Mouse (Mus musculus): ENCODE results near the gene Helz.
"Not testable (repeated sequence)": the region's sequence is repeated elsewhere in the genome, so short reads cannot be mapped to it uniquely, and the experiment has no call there.

The Helz gene

GRCm38 (mm10) chr11:107547351-107548203 lies at the start of gene Helz:
Gene Helz (plus strand): TSS chr11:107547930.
- DNase-seq (ENCODE audit: low spot score): peak; percentile 46

- no peak for DNase-seq (ENCODE audit: low spot score)
These were observed 44.9 kb upstream of the Helz start for GRCm38 (mm10) chr11:107502801-107503200.

- DNase-seq (ENCODE audit: low spot score): not testable (repeated sequence)
These were observed 43.4 kb upstream of the Helz start for GRCm38 (mm10) chr11:107504364-107504763.

GRCm38 (mm10) chr11:107506260-107506659 lies 41.5 kb upstream of the Helz start:
- no peak for DNase-seq (ENCODE audit: low spot score)

- DNase-seq (ENCODE audit: low spot score): peak; percentile 12
These were observed 37.9 kb upstream of the Helz start for GRCm38 (mm10) chr11:107509631-107510338.

GRCm38 (mm10) chr11:107510362-107511269 lies 37.1 kb upstream of the Helz start:
- DNase-seq (ENCODE audit: low spot score): peak; percentile 44

- peak; percentile 60 for DNase-seq (ENCODE audit: low spot score)
These were observed 35.8 kb upstream of the Helz start for GRCm38 (mm10) chr11:107511954-107512353.

- DNase-seq (ENCODE audit: low spot score): no peak
These were observed 34.7 kb upstream of the Helz start for GRCm38 (mm10) chr11:107513047-107513446.

- DNase-seq (ENCODE audit: low spot score): no peak
These were observed 31.3 kb upstream of the Helz start for GRCm38 (mm10) chr11:107516387-107516786.

- no peak for DNase-seq (ENCODE audit: low spot score)
These were observed 28.9 kb upstream of the Helz start for GRCm38 (mm10) chr11:107518645-107519429.

- no peak for DNase-seq (ENCODE audit: low spot score)
These were observed 26.6 kb upstream of the Helz start for GRCm38 (mm10) chr11:107521153-107521552.

GRCm38 (mm10) chr11:107524966-107525365 lies 22.8 kb upstream of the Helz start:
- DNase-seq (ENCODE audit: low spot score): no peak

- DNase-seq (ENCODE audit: low spot score): no peak
These were observed 20.1 kb upstream of the Helz start for GRCm38 (mm10) chr11:107527632-107528031.

- DNase-seq (ENCODE audit: low spot score): no peak
These were observed 18.4 kb upstream of the Helz start for GRCm38 (mm10) chr11:107529320-107529719.

GRCm38 (mm10) chr11:107531445-107531844 lies 16.3 kb upstream of the Helz start:
- no peak for DNase-seq (ENCODE audit: low spot score)

- no peak for DNase-seq (ENCODE audit: low spot score)
These were observed 15.5 kb upstream of the Helz start for GRCm38 (mm10) chr11:107532271-107532670.

- no peak for DNase-seq (ENCODE audit: low spot score)
These were observed 8.7 kb upstream of the Helz start for GRCm38 (mm10) chr11:107538994-107539393.

- no peak for DNase-seq (ENCODE audit: low spot score)
These were observed 7.4 kb upstream of the Helz start for GRCm38 (mm10) chr11:107540339-107540738.

- DNase-seq (ENCODE audit: low spot score): no peak
These were observed 1.8 kb upstream of the Helz start for GRCm38 (mm10) chr11:107545747-107546476.

- peak; percentile 10 for DNase-seq (ENCODE audit: low spot score)
These were observed 946 bp upstream of the Helz start for GRCm38 (mm10) chr11:107546667-107547301.

All from layer of hippocampus, adult 11-12 months (tissue).